Mouse (Mus musculus) olfactory bulb, adult 2 months (tissue): ENCODE results near the gene Noto. TPM values are rescaled to one million over a fixed set of nuclear protein-coding genes. Genes with fewer than 3 reads are reported as not detected.
A peak's percentile ranks its signal among the peaks of the same experiment; 100 is the strongest.

ENCODE experiments used
- H3K27ac ChIP-seq: fragments of 200-500 bp; 2 replicates; pipeline ENCODE4 v1.5.1; 2012; ENCODE audit warnings: low read depth, low read length; ENCODE audit not compliant: insufficient read depth
- H3K4me1 ChIP-seq: fragments of 200-500 bp; 2 replicates; pipeline ENCODE4 v1.6.1; 2012; ENCODE audit warnings: low read length; ENCODE audit not compliant: control insufficient read depth, insufficient read depth
- H3K4me3 ChIP-seq: fragments of 200-500 bp; 2 replicates; pipeline ENCODE4 v1.5.1; 2012; ENCODE audit warnings: mild to moderate bottlenecking, low read depth, low read length, moderate library complexity; ENCODE audit not compliant: insufficient read depth
- CTCF ChIP-seq: fragments of 200-500 bp; IDR thresholded peaks from 2 replicates; pipeline ENCODE4 v1.5.1; 2012; ENCODE audit warnings: low read depth, mild to moderate bottlenecking, low read length, moderate library complexity; ENCODE audit not compliant: insufficient read depth
- POLR2A ChIP-seq: fragments of 200-500 bp; IDR thresholded peaks from 2 replicates; pipeline ENCODE4 v1.6.1; 2012; ENCODE audit warnings: mild to moderate bottlenecking, low read depth, low read length, moderate library complexity; ENCODE audit not compliant: insufficient read depth
- WGBS: fragments of 180-500 bp; shearing (Covaris S2); methylation state at CpG from one replicate; pipeline ENCODE4 v1.1.7; 2018; 5-methylcytosine and 5-hydroxymethylcytosine counted together
- polyA plus RNA-seq: library from polyadenylated mRNA; stranded (reverse); fragments of >200 nt; gene quantifications from 2 replicates; pipeline ENCODE4 v1.2.4, GENCODE M21; 2012; ENCODE audit warnings: low replicate concordance; ENCODE audit not compliant: missing spikeins, insufficient read depth, insufficient read length

Noto gene
- polyA plus RNA-seq, 1 experiment = not detected

DNA sequence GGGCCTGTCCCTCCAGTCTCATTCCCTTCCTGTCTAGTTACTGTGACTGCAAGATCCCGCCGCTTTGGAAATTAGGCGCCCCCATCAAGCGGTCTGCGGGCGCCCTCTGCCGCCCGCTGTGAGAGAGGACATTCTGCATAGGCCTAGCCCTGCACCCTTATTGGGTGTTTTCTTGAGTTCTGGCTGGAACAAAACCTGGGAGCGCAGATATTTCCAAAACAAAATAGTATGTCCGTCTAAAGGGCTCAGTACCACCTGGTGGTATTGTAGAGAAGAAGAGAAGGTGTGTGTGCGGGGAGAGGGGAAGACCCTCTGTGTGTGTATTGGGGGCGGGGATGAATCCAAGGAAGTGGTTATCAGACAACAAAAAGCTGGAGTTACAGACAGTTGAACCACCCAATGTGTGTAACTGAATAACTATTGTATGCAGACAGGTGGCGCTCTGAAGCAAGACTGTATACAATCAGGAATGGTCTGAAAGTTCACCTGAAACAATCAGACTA, 12.9 kb upstream of the Noto start:
- peaks cover 4% of the 10 kb centered on the region; the same call in 1 of the 2 replicates for H3K4me1 ChIP-seq
- 13% methylated on average over 13 of the region's 13 CpGs for WGBS
- H3K27ac ChIP-seq = no peak overlapping the region
- no peak overlapping the region for H3K4me3 ChIP-seq
- TF ChIP-seq CTCF = peak; percentile 96
- TF ChIP-seq POLR2A = no peak

DNA sequence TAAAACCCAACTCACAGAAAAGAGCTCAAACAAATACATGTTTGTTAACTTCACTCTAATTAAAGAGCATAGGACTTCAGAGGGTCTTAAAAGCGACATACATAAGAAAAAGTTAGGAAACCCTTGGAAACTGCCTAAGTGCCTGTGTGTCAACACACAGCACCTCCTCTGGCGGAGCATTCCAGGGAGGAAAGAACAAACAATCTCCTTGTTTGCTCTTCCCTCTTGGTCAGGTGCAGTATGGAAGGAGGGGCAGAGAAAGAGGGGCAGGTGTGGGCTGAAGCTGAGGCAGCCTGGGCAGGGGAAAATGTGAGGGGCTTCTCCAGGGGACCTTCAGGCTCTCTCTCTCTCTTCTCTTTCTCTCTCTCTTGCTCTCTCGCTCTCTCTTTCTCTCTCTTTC, 7.9 kb upstream of the Noto start:
- TF ChIP-seq CTCF (no peak), POLR2A (no peak)
- no peak overlapping the region for H3K4me3 ChIP-seq
- WGBS = 64% methylated on average over 3 of the region's 3 CpGs

DNA sequence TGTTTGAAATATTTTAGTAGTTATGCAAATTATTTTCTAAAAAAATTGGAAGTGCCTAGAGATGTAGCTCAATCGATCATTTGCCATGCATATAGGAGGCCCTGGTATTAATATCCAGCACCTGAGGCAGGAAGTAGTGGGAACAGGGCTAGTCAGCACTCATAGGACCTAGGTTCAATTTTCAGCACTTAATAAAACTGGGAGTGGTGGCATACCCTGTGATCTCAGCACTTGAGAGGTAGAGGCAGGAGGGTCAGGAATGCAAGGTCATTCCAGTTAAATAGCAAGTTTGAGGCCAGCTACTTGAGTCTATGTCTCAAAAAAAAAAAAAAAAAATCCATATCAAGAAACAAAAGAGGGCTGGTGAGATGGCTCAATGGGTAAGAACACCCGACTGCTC, 4.5 kb upstream of the Noto start:
- H3K27ac ChIP-seq = no peak overlapping the region
- WGBS = 89% methylated on average over 2 of the region's 2 CpGs
- no peaks in the 10 kb centered on the region; the same call in 1 of the 2 replicates for H3K4me1 ChIP-seq
- no peak overlapping the region for H3K4me3 ChIP-seq
- TF ChIP-seq CTCF = no peak
- no peak for TF ChIP-seq POLR2A

More for the DNA sequence above, 7.9 kb upstream of the Noto start:
- no peak overlapping the region for H3K27ac ChIP-seq
- H3K4me1 ChIP-seq = no peaks in the 10 kb centered on the region

DNA sequence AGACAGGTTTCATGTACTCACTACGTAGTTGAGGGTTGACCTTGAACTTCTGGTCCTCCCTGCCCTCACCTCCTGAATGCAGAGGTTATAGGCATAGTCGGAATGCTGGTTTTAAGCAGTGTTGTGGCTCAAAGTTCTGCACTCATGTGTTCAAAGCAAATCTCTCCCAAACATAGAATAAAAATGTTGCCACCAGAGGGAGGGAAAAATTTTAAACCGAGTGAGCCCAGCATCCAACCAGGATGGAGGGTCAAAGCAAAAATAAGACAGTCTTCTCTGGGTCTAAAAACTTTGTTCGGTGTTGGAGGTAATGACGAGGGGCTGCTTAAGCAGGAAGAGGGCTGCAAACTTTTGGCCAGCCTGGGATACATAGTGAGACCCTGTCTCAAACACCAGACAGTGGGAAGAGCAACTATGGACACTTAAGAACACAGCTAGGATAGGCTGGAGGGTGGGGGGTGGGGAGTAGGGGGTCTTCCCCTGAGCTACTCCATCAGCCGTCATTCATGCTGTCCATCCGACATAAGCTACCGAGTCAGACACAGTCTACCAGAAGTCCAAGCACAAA, 7.7 kb downstream of the Noto start:
- Histone ChIP-seq H3K4me3 (peak overlapping the region; percentile 59), H3K4me1 (peaks cover 3% of the 10 kb centered on the region), H3K27ac (no peak overlapping the region)
- TF ChIP-seq POLR2A = no peak
- TF ChIP-seq CTCF = no peak
- 52% methylated on average over 8 of the region's 8 CpGs for WGBS

DNA sequence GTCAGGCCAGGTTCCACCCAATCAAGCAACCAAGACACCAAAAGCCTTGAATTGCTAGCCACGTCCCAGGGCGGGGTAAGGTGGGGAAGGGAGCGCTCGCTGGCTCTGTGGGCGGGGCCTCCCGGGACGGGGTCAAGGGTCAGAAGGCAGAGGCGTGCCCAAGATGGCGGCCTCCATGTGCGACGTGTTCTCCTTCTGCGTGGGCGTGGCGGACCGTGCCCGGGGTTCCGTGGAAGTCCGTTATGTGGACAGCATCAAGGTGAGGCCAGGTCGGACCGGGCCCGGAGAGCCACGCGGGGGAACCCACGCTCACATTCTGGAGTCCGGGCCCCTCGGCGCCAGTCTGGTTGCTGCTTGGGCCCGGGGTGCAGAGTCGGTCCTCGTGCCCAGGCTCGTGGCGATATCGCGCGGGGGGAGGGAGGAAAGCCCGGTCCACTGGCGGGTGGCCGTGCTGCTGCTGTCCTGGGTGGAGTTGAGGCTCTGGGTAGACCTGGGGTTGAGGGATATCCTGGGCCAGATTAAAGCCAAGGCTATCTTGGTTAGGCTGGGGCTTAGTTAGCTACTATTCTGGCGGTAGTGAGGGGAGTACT, 8.3 kb downstream of the Noto start, which contains the start of gene Smyd5:
Gene Smyd5, plus strand, starts transcription at position 148 of the 590 bp plus-strand sequence.
- H3K4me1 ChIP-seq = peaks cover 3% of the 10 kb centered on the region
- under 1% methylated on average over 39 of the region's 39 CpGs for WGBS
- H3K27ac ChIP-seq = no peak within 1 kb of the TSS
- no peak for TF ChIP-seq CTCF
- TF ChIP-seq POLR2A = no peak
- H3K4me3 ChIP-seq = peak within 1 kb of the TSS; percentile 59

DNA sequence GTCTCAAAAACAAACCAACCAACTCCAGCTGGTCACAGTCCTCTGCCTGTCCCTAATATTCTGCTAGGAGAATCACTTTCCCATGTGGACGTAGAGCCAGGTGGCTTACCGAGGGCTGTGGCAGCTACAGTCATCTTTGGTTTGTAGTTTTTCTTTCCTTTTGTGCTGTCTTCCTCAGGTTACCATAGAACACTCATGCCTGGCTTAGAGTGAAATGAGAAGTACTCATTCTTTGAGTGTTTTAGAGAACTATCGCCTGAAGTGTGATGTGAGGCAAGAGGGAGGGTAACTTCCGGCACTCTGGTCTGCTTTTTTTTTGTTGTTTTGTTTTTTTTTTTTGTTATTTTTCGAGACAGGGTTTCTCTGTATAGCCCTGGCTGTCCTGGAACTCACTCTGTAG, 10.2 kb downstream of the Noto start:
- TF ChIP-seq CTCF = no peak
- no peak for TF ChIP-seq POLR2A
- peaks cover 3% of the 10 kb centered on the region for H3K4me1 ChIP-seq
- 87% methylated on average over 5 of the region's 5 CpGs for WGBS
- H3K27ac ChIP-seq = no peak overlapping the region
- no peak overlapping the region for H3K4me3 ChIP-seq

DNA sequence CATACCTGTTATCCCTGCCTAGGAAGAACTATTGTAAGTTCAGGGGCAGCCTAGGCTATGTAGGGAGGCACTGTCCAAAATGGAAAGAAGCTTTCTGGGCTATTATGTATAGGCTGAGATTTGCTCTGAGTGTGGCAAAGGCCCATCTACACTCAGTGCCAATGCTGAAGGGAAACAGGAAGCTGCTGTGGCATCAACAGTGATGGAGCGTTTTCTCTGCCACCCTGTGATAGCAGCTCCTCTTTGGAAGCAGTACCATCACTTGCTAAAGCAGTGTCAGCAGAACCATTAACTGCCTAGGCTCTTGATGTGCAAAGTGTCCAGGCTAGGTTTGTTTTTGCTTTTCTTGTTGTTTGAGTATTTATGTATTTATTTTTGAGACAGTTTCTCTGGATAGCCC, 12.5 kb downstream of the Noto start:
- Histone ChIP-seq H3K4me3 (no peak overlapping the region), H3K27ac (no peak overlapping the region), H3K4me1 (peaks cover 3% of the 10 kb centered on the region)
- TF ChIP-seq CTCF (no peak), POLR2A (no peak)
- 80% methylated on average over 1 of the region's 1 CpGs for WGBS

DNA sequence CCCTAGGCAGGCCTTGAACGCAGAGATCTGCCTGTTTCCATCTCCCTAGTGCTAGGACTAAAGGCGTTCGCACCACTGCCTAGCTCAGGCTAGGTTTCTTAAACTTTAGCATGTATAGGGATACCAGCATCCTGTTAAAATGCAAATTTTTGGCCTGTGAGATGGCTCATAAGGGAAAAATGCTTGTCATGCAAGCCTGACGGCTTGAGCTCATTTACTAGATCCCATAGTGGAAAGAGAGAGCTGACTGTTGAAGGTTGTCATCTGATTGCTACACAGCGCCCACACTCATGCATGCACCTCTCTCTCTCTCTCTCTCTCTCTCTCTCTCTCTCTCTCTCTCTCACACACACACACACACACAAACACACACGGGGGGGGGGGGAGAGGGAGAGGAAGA, 12.9 kb downstream of the Noto start:
- 92% methylated on average over 5 of the region's 6 CpGs for WGBS
- no peak overlapping the region for H3K27ac ChIP-seq
- H3K4me1 ChIP-seq = peaks cover 2% of the 10 kb centered on the region
- no peak overlapping the region for H3K4me3 ChIP-seq
- TF ChIP-seq CTCF = no peak
- TF ChIP-seq POLR2A = no peak

DNA sequence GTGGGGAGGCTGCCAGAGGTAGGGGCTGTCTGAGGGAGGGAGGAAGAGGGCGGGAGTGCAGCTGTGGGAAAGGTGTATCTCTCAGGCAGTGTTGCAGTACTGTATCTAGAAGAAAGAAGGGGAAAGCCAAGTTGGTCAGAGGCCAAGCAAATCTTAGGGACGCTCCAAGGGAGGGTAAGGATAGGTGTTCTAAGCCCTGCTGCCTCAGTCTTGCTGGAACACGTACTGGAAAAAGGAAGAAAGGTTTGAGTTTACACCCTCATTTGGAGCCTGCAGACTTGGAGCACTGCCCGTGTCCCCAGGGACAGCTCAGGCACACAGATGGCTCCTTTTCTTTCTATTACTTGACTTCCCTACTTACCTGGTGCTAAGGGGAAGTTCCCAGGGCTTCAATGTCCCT, 17.5 kb downstream of the Noto start:
- H3K4me3 ChIP-seq = no peak overlapping the region
- TF ChIP-seq POLR2A = no peak
- no peak for TF ChIP-seq CTCF
- WGBS = 84% methylated on average over 4 of the region's 4 CpGs

More for the DNA sequence above, 17.5 kb downstream of the Noto start:
- Histone ChIP-seq H3K4me1 (peaks cover 4% of the 10 kb centered on the region; the same call in 1 of the 2 replicates), H3K27ac (no peak overlapping the region)
